Mouse (Mus musculus) right cerebral cortex, postnatal 14 days (tissue): Measurements from ENCODE around the gene Mtif2.
"Not testable (repeated sequence)": the region's sequence is repeated elsewhere in the genome, so short reads cannot be mapped to it uniquely, and the experiment has no call there.

Experiments used
- DNase-seq: peaks from one replicate; pipeline ENCODE4 v3.0.0; 2022

The Mtif2 gene

DNA sequence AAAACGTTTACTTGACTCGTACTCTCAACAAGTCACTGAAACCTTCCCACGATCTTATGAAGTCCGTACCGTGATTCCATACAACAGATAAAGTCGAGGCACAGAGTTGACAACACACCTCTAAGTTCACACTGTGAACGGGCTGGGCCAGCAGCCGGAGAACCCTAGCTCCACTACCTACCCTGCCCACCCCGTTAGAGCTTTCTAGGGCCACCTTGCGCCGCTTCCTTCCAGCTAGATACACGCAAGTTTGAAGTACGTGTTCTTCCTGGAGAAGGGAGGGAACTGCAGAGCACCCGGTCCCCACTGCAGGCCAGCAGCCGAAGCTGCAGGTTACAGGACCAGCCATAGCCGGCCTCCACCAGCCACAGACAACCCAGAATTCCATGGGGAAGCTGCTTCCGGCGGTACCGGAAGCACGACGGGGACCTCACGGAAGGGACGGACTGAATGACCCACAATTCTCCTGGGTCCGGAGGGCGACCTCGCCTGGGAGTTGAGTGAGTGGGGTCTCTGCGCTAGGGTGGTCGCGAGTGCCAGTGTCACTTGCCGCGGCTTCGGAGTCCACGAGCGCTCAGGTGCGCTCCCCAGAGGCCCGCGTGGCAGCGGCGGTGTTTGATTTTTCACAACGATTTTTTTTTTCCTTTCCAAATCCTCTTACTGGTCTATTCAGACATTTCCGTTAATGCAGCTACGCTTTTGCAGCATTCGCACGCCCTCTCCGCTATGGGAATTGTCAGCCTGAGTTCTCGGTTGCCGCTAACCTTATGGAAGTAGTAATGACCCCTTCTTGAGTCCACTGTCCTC lies at the start of gene Mtif2:
TSS of gene Mtif2 (plus strand) at position 421 of the 807 bp plus-strand sequence.
- peak; percentile 81 for DNase-seq

DNA sequence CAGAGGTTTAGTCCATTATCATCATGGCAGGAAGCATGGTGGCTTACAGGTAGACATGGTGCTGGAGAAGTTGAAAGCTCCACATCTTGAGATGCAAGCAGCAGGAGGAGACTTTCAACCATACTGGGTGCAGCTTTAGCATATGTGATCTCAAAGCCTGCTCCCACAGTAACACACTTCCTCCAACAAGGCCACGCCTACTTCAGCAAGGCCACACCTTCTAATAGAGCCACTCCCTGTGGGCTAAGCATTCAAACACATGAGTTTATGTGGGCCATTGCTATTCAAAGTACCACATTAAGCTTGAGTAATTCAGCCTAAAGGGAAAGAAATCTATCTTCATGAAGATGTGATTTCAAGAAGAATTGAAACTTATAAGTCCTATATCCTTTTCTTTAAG lies 33.1 kb upstream of the Mtif2 start:
- no peak for DNase-seq

DNA sequence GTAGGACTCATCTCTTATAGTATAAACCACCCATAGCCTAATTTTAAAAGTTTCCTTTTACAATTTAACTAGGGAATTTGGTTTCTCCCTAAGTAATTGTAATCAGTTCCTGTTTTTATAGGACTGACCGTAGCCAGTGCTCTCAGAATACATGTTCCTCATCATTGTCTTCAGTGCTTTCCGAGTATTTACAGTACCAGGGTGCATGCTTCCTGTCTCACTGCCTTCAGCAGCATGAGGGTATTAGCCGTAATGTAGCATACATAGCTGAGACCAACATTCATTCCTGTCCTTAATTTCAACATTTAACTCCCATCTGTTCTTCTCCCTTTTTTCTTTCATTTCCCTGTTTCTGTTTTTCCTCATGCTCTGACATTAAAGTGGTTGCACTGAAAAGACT lies 29.2 kb upstream of the Mtif2 start:
- DNase-seq, result no peak

DNA sequence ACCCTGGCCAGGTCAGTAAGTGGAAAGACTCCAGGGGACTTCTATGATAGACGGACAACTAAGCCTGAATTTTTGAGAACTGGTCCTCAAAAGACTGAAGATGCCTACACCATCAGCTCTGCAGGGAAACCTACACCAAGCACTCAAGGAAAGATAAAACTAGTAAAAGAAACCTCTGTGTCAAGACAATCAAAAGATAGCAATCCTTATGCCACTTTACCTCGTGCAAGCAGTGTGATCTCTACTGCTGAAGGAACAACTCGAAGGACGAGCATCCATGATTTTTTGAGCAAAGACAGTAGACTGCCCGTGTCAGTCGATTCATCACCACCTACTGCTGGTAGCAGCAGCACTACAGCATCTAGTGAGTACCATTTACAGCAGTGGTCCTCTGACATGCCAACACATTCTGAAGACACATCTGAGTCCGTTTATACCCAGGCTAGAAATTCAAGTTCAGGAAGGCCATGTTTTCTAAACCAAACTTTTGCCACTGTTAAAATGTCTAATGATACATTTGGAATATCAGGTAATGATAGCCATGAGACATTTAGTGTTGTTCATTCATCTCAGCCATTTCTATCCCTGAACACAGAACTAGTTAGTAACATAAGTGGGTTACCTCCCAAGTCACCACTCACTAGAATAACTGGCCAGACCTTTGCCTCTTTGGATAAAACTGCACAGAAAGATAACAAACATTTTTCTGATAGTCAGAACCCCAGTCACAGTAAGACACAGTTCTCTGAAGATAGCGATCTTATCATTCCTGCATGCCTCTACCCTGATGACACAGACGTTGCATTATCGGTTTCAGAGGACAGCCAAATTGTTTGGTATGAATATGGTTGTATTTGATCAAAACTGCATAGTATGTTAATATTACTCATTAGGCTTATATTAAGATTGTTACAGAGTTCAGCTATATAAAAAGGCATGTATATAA lies 22.0 kb upstream of the Mtif2 start:
- no peak for DNase-seq

DNA sequence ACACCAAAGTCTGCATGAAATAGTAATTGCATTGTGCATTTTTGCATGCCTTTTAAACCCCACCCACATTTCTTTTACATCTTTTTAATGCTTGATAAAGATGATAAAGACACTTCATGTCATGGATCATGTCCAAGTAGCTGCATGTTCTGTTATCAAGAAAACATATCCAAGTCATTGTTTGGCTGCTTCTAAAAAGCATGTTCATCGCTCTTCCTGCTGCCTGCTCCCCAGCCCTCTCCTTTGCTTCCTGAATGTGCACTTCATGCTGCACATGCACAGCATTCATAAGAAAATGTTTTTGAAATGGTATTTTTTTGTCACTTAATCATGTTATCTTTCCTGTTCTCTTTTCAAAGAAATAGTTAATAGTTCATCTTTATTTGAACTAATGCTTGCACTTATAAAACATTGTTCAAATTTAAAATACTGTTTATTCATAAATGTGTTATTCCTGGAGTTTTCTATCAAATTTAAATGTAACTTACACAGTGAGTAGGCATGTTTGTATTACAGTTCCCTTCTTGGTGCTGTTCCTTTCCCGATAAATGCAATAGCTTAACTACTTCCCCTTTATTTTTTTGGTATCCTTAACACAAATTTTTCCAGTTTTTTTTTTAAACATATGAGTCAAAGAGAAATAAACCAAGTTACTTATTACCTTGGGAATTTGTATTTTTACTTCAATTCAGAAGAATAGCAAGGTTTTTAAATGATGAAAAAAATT lies 21.1 kb upstream of the Mtif2 start:
- DNase-seq, result no peak

DNA sequence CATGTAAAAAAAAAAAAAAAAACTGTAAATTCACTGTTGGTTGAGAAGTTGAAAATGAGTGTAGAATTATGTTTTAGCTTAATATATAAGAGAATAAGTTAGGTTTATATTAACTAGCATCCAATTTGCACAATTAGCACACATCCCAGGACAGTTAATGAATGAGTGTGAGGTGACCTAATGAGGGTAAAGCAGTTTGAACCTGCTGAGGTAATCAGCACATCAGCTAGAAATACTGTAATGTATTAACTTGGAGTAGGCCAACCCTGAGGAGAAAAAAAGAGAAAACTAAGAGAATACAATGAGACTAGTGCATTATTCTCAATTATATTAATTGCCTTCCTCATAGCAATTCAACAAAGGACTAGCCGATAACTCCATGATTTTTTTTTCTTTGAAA lies 16.8 kb upstream of the Mtif2 start:
- no peak for DNase-seq

DNA sequence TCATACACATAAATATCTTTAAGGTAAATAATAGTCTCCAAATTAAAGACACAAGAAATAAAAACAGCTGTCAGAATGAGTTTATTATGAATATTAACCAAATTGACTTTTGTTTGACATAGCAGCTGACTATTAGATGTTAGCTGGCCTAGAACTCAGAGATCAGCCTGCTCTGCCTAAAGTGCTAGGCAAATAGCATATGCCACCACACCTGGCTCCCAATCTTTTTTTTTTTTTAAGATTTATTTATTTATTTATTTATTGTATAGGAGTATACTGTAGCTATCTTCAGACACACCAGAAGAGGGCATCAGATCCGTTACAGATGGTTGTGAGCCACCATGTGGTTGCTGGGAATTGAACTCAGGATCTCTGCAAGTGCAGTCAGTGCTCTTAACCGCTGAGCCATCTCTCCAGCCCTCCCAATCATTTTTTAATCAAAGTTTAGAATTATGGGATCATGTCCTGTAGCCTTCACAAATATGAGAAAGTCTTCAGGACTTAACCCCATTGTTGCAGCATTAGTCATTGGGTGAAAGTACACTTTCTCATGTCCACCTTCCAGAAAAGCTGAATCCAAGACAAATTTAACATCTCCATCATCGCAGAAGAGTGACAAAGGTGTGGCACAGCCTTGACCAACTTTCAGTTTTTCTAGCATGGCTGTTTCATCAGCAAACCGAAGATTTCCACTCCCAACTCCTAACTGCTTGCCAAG lies 13.2 kb upstream of the Mtif2 start:
- no peak for DNase-seq

DNA sequence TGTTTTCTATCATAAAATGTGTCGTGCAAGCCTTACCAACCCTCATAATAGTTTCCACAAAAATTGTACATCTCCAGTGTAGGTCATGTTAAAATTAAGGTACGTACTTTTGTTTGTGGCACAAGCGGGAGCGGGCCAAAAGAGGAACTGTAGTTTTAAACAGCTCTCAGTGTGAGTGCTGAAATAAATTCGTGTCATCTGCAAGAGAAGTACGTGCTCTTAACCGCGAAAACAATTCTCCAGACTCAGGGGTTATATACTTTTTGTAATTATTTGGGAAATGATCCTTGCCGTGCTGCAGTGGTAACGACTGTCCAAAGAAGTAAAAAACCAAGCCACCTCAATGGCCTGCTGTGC lies 11.9 kb upstream of the Mtif2 start:
- DNase-seq, result no peak

DNA sequence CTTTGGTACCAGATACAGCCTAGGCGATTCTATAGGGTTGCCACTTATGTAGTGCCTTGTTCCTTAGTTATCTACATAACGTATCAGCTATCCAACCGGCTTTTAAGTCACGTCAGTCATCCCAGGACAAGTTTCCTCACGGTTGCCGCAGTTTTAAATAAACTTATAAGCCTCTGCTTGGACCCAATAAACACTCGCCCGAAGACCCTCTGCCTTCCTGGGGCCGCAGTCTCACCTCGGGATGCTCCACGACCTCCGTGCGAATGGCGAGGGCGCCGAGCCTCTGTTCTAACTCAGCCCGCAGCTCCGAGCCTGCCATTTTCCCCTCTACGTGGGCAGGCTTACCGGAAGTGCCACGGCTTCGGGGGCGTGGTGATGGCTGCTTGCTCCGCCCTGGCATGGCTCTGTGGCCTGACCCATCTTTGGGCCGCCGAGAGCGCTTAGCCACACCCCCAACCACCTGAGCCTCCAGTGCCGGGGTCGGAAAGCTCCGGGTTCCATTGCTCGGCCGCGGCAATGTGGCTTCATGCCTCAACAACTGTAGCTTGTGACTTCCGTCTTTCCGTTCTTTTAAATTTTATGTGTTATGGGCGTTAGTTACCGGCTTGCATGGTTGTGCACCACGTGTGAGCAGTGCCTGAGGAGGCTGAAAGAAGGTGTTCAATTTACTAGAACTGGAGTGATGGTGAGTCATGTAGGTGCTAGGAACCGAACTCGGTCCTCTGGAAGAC lies 11.4 kb upstream of the Mtif2 start, which contains the start of gene Prorsd1:
TSS of gene Prorsd1 (minus strand) at position 352 of the 731 bp plus-strand sequence.
- peak; percentile 75 for DNase-seq

DNA sequence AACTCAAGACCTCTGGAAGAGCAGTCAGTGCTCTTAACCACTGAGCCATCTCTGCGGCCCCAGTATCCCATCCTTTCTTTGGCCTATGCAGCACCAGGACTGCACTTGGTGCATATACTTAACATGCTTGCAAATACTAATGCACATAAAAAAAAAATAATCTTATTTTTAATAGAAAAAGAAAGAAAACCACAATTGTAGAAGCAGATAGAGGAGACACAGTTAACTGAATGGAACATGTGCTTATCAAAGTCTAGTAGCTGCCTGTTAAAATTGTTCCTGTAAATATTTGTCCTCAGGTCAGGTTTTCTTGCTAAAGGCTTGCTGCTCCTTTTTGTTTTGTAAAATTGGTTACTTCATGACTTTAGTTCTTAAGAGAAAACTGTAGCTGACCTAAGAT lies 12.0 kb downstream of the Mtif2 start:
- no peak for DNase-seq

DNA sequence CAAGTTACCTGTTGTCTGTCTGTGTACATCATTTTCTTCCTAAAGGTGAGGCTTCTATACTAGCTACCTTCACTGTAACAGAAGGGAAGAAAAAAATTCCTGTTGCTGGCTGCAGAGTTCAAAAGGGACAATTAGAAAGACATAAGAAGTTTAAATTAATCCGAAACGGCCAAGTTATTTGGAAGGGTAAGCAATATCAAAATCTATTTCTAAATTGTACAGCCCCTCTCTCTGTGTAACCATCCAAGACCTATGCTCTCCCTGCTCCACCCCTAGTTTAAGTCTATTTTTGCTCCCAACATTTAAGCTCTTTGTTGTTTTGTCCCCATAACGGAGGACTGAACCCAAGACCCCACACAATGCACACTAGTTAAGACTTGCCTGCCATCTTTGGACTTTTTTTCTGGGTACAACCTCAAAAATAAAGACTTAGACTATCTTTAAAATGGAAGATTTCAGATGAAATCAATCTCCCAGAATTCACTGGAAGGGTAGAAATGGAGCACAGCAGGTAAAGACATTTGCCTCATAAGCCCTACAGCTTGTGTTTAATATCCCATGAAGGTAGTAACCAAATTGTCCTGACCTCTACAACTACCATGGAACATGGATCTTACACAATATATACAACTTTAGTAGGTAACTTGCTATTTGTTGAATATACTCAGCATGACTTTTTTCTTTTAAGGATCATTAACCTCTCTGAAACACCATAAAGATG lies 18.2 kb downstream of the Mtif2 start:
- no peak for DNase-seq

DNA sequence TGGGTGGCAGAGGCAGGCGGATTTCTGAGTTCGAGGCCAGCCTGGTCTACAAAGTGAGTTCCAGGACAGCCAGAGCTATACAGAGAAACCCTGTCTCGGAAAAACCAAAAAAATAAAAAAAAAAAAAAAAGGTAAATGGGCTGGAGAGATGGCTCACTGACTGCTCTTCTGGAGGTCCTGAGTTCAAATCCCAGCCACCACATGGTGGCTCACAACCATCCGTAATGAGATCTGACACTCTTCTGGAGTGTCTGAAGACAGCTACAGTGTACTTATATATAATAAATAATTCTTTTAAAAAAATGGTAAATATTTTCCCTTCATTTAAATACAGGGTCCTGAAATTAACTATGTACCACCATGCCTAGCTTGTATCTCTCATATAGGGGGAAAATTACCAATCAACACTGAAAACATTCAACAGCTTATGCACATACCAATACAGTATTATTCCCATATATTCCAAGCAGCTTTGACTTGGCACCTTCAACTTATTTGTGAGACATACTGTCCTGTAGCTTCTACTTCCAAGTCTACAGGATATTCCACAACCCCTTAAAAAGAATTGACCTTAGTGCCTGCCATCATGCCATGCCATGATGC lies 19.0 kb downstream of the Mtif2 start:
- DNase-seq, result not testable (repeated sequence)

DNA sequence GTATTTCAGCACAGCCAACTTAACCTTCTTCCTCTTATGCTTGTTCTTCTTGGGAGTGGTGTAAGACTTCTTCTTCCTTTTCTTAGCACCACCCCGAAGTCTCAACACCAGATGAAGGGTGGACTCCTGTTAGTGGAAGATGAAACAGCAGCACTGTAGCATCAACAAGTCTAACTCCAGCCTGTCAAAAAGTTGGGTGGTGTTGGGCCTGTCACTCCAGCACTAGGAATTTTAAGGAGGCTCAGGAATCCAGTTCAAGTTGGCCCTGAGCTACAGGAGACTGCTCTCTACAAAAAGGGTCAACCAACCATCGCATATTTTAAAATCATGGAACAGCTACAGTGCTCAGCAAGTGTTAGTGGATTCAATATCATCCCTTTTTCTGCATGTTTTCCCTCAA lies 20.1 kb downstream of the Mtif2 start:
- not testable (repeated sequence) for DNase-seq

DNA sequence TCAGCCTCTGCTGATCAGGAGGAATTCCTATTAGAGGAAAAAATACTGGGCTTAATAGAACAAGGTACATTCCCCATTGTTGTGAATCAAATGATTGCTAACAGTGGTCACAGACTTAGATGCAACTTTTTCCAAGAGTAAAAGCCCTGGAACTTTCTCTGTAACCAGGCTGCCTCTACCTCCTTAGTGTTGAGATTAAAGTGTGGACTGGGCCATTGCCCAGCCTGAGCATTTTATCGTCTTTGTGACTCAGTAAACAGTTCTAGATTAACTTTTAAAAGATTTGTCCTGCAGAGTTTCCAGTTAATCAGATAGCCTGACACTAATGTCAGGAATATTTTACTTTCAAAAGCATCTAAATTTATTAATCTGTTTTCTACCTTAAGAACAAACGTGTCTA lies 20.6 kb downstream of the Mtif2 start:
- no peak for DNase-seq

DNA sequence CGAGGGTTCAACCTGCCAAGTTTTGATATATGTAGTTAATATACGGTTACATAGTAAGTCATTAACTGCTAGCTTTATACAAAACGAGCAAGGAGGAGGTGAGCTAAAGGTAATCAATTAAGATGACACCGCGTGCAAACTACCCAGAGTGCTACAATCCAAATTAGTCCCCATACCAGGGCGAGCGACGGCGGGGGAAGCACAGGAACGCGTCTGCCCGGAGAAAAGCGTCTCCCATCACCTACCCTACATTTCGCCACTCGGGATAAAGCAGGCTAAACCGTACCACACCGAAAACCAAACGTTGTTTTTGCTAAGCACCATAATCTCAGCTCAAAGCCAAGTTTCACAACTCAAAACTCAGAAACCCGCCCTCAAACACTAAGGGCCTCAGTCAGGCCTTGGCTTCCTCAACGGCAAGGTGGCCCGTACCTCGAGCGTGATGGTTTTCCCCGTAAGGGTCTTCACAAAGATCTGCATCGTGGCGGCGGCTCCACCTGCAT lies 21.1 kb downstream of the Mtif2 start:
- peak; percentile 14 for DNase-seq

DNA sequence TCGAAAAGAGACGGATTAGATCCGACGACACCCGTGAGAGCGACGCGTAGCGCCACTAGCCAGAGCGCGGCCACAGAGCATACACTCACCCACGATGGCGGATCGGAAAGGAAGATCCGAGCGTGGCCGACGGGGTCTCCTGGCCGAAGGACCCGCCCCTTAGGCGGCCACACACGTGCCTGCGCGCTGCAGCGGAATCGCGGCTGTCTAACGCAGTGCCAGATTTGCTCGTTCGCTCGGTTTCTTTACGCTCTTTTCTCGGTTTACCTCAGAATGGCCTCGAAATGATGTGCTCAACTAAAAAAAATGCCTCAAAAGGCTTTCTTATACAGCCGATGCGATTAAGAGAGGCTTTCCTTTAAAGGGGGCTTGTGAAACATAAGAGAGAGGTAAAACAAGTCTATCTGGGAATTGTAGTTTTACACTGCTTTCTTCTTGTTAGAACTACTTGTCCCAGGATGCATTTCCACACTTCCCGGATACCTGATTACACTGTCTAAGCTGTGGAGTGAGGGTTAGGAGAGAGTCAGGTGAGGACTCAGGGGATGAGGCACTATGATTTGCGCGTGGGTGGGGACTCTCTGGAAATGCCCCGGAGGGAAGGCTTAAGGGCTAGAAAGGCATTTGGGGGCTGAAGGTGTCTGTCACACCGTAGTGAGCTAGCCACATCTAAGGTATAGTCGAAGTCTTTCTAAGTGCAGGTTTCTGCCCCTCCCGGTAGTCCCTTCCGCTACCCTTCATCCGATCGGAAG lies 21.7 kb downstream of the Mtif2 start, which contains the start of the genes Clhc1 and Rps27a:
TSS of gene Clhc1 (plus strand) at position 199 of the 752 bp plus-strand sequence.
TSS of gene Rps27a (minus strand) at position 358 of the 752 bp plus-strand sequence.
- peak; percentile 92 for DNase-seq

DNA sequence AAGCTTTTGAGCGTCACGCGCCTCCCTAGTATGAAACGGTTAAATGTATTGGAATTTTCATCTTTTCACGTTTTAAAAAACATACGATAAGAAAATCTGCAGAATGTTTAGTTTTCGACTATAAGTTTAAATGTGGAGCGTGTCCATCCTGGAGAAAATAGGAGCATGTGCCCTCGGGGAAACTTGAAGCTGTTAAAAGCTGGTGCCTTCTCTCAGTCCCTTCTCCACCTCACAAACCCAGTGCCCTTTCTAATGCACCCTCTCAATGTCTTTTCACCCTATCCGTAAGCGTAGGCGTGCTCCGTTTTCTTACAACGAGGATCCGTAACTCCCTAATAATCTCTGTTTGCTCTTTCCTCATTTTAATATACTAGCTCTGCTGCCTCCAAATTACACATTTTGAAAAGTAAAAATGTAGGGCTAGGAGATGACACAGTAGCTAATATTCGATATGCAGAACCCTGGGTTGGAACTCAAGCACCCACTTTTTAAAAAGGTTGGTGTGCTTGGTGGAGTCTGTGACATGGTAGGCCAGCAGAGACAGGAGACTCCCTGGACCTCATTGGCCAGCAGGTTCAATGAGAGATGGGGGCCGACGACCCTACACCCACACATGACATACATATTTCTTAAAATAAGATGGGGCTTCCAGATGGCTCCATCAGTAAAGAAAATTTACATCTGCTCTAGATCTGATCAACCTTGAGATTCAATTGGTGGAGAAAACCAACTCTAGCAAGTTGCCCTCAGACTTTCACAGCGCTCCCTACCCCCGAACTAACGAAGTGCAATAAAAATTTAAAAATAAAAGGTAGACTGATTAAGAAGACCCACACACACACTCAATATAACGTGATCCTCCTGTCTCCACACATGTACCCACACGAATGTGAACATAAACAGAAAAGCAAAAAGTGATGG lies 22.6 kb downstream of the Mtif2 start:
- DNase-seq, result no peak

DNA sequence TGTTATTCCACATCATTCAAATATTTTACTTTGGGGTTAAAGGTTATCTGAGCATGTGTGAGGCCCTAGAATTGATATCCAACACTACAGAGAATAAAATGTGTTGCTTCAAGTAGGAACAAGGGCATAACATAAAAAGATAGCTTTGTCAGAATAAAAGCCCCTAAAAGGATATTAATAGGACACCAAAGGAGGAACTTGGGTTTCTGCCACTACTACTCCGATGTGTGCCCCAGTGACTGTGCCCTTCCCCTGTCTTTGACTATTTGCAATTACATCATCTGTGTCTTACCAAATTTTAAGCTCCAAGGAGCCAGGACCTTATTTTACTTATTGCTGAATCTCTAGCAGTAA lies 23.2 kb downstream of the Mtif2 start:
- no peak for DNase-seq
